Mouse (Mus musculus) adrenal gland, adult 18-20 months (tissue): ENCODE measurements at regions not wholly inside any gene's neighbourhood (a gene's known extent, or its start where the extent isn't known, plus 50 kb on each side); places are given as distances from the start of the nearest gene placed in this dataset.

Source experiments
- DNase-seq, 2 experiments: peaks; one replicate each; pipeline ENCODE4 v3.0.0; 2021 to 2022; ENCODE audit warnings: low spot score in 2 of 2

GRCm38 (mm10) chr3:21850977-21851376 lies 225.5 kb upstream of the Tbl1xr1 start:
- DNase-seq = no peak

GRCm38 (mm10) chr3:21854340-21854739 lies 222.1 kb upstream of the Tbl1xr1 start:
- no peak for DNase-seq

- no peak for DNase-seq
Measured at GRCm38 (mm10) chr3:21859436-21859835, 217.0 kb upstream of the Tbl1xr1 start.

GRCm38 (mm10) chr3:21860915-21861635 lies 215.4 kb upstream of the Tbl1xr1 start:
- DNase-seq = no peak

GRCm38 (mm10) chr3:21861636-21861970 lies 214.8 kb upstream of the Tbl1xr1 start:
- DNase-seq = no peak

- no peak for DNase-seq
Measured at GRCm38 (mm10) chr3:21864391-21864790, 212.1 kb upstream of the Tbl1xr1 start.

- no peak for DNase-seq
Measured at GRCm38 (mm10) chr3:21865856-21866255, 210.6 kb upstream of the Tbl1xr1 start.

GRCm38 (mm10) chr3:21878396-21878795 lies 198.1 kb upstream of the Tbl1xr1 start:
- DNase-seq = no peak

GRCm38 (mm10) chr3:21884216-21884615 lies 192.2 kb upstream of the Tbl1xr1 start:
- no peak for DNase-seq

- no peak for DNase-seq
Measured at GRCm38 (mm10) chr3:21888710-21889109, 187.7 kb upstream of the Tbl1xr1 start.

- DNase-seq = no peak
Measured at GRCm38 (mm10) chr3:21891819-21892480, 184.5 kb upstream of the Tbl1xr1 start.

- no peak for DNase-seq
Measured at GRCm38 (mm10) chr3:21892864-21893404, 183.5 kb upstream of the Tbl1xr1 start.

- no peak for DNase-seq
Measured at GRCm38 (mm10) chr3:21895551-21895950, 180.9 kb upstream of the Tbl1xr1 start.

GRCm38 (mm10) chr3:21898241-21898640 lies 178.2 kb upstream of the Tbl1xr1 start:
- no peak for DNase-seq

GRCm38 (mm10) chr3:21905384-21906073 lies 170.9 kb upstream of the Tbl1xr1 start:
- no peak for DNase-seq

- no peak for DNase-seq
Measured at GRCm38 (mm10) chr3:21908828-21909227, 167.6 kb upstream of the Tbl1xr1 start.

GRCm38 (mm10) chr3:21910080-21910479 lies 166.4 kb upstream of the Tbl1xr1 start:
- no peak for DNase-seq

- no peak for DNase-seq
Measured at GRCm38 (mm10) chr3:21911071-21911470, 165.4 kb upstream of the Tbl1xr1 start.

GRCm38 (mm10) chr3:21917228-21917910 lies 159.1 kb upstream of the Tbl1xr1 start:
- no peak for DNase-seq

GRCm38 (mm10) chr3:21918431-21918830 lies 158.0 kb upstream of the Tbl1xr1 start:
- no peak for DNase-seq

- no peak for DNase-seq
Measured at GRCm38 (mm10) chr3:21919931-21920330, 156.5 kb upstream of the Tbl1xr1 start.
